Mouse (Mus musculus) ovary, adult 18-20 months (tissue): ENCODE measurements around the gene Acadsb.

ENCODE experiments used
- DNase-seq: peaks from one replicate; pipeline ENCODE4 v3.0.0; 2022; ENCODE audit warnings: low spot score, mixed read lengths

Gene Acadsb

DNA sequence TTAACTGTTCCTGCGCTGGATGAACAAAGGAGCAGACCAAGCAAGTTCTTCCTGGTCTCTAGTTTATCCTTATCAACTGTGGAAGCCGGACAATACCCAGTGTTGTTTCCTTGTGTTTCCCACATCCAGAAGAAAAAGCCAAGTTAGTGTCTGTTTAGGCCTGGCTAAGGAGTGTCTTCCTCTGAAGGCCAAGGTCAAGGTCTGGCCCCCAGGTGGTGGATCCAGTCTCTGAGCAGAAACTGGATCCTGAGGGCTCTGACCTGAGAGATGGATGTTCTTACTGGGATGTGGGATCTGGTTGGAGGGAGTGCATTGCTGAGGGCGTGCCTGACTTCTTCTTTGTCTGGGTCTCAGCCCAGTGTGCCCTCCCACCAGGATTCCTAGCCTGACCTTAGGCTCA, 55.3 kb downstream of the Acadsb start:
- DNase-seq: no peak

DNA sequence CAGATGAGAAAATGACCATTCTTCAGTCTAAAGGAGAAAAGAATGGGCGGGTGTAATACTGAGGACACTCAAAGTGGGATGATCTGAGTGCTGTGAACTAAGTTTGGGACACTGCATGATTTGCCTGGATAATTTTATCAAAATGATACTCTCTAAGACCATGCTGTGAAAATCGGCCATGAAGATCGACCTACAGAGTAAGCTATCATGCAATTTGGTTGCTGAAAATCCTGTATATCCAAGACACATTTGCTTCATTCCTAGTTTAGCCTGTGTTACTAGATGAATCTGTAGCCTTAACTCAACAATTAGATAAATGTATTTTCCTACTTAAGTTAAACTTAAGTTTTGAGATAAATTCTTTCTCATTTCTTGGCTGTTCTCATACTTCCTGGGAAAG, 56.9 kb downstream of the Acadsb start:
- DNase-seq: no peak

DNA sequence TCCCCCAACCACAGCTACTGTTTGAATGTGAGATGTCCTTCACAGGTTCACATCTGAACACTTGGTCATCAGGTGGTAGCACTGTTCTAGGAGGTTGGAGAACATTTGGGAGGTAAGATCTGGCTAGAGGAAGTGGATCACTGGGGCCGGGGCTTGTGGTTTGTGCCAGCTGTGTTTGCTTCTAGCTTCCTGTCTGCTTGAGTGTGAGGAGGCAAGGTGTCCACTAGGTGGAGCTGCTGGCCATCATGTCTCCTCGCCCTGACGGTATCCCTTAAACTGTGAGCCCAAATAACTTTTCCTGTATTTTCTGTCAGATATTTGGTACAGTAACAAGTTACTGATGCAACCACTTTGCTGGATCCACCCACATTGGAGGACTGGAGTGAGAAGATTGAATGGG, 59.1 kb downstream of the Acadsb start:
- DNase-seq: no peak

DNA sequence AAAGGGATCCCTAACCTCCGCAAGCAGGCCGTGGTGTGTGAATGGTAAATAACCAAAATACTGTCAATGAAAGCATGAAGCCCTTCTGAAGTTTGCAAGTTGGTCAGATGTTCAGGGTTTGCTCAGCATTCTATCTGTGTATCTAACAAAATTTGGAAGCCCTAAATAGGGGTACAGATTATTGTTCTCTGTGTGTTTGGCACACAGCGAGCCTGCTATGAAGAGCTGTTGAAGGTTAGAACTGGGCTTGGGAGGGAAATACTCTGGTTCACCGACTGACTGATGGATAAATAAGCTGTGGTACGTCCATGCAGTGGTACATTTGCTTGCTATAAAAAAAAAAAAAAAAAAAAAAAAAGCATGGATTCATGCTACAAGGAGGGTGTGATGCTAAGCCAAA, 61.1 kb downstream of the Acadsb start:
- no peak for DNase-seq

DNA sequence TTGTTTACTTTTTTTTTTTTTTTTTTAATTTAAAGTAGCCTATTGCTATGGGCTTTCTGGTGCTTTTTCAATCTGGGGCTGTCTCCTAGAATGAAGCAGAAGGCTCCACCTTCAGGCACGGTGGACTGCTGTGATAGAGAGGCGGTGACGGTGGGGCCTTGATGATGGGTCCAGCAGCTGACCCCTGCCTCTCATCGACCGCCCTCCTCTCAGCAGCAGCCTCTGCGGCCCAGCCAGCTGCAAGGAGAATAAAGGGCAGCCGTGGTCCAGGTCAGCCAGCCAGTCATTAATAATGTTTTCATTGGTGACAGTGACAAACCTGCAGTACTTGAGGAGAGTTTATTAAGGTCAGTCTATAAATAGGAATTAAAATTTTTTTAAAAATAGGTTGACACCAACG, 66.7 kb downstream of the Acadsb start:
- DNase-seq: no peak

DNA sequence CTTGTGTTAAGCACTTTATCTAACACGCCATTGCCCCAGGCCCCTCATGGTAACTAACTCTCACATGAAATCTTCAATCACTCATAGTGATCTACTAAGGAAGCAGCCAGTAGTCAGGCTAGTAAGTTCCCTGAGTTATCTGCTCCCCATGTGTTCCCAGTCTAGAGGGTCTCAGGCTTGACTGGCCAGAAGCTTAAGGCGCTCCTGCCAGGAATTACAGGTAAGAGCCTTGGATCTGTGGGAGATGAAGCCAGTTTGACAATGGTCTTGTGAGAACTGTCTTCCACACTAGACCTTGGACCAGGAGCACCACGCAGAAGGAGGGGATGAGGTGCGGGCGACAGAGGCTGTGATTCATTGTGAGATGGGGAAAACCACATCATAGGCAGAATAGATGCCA, 68.0 kb downstream of the Acadsb start:
- DNase-seq: no peak
